Mouse (Mus musculus): ENCODE measurements around the gene Alkbh6. TPM values are rescaled to one million over a fixed set of nuclear protein-coding genes. Genes with fewer than 3 reads are reported as not detected.
A peak's percentile ranks its signal among the peaks of the same experiment; 100 is the strongest.

Alkbh6 gene
- polyA plus RNA-seq, 1 experiment: 36.5 TPM

DNA sequence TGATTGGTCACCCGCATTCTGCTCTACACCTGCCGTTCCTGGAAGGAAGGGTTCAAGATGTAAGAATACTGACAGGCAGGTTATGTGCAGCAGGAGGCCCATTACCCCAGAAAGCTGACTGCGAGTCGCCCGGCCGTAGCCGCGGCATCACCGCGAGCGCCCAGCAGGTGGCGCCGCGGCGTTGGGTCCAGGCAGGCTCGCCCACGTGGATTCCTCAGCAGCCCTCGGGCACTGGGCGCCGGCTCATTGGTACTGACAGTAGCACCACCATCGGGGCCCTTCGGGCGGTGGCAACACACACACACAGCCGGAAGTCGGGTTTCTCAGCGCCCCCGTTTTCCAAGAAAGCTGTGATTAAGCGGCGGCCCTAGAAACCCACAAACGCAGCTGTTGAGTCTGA, 39.3 kb downstream of the Alkbh6 start:
- Histone ChIP-seq H3K4me3 (ENCODE audit: control insufficient read depth, low read depth, low read length) (peak overlapping the region; percentile 66), H3K27ac (ENCODE audit: control insufficient read depth, insufficient read depth, low read depth, low read length) (no peak overlapping the region), H3K36me3 (ENCODE audit: control insufficient read depth, insufficient read depth, low read length) (no peaks in the 10 kb centered on the region), H3K27me3 (ENCODE audit: control insufficient read depth, insufficient read depth, low read length) (no peaks in the 10 kb centered on the region), H3K4me1 (ENCODE audit: control insufficient read depth, insufficient read depth, low read length) (peaks cover 3% of the 10 kb centered on the region)
- TF ChIP-seq CTCF (IDR thresholded peaks at IDR 0.05; ENCODE audit: control insufficient read depth, insufficient read depth, insufficient replicate concordance, low read depth, low read length) (peak; percentile 88), POLR2A (IDR thresholded peaks at IDR 0.05; ENCODE audit: control insufficient read depth, low read depth, low read length) (no peak)

DNA sequence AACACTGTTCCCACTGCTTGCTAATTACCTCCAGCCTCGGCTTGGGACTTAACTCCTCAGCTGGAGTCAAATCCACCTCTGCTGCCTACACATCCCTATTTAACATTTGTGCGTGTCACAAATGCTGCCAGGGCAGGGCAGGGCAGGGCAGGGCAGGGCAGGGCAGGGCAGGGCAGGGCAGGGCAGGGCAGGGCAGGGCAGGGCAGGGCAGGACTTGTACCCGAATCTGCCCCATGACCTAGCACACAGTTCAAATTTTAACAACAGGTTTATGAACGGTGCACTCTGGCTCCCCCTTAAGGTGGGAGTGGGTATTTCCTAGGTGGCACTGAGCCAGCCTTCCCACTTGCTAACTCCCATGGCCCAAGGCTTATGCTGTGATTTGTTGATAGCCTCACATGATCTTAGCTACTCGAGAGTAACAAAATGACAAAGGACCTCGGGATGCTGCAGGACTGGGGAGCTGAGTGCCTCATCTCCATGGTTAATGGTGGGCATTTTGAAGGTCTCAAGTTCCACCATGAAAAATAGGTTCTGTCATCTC, 44.8 kb downstream of the Alkbh6 start:
- peak overlapping the region; percentile 80 for H3K4me3 ChIP-seq (ENCODE audit: control insufficient read depth, low read depth, low read length)
- H3K4me1 ChIP-seq (ENCODE audit: control insufficient read depth, insufficient read depth, low read length): peaks cover 3% of the 10 kb centered on the region
- no peak overlapping the region for H3K27ac ChIP-seq (ENCODE audit: control insufficient read depth, insufficient read depth, low read depth, low read length)
- no peaks in the 10 kb centered on the region for H3K27me3 ChIP-seq (ENCODE audit: control insufficient read depth, insufficient read depth, low read length)
- H3K36me3 ChIP-seq (ENCODE audit: control insufficient read depth, insufficient read depth, low read length): no peaks in the 10 kb centered on the region
- no peak for TF ChIP-seq POLR2A (IDR thresholded peaks at IDR 0.05; ENCODE audit: control insufficient read depth, low read depth, low read length)
- TF ChIP-seq CTCF (IDR thresholded peaks at IDR 0.05; ENCODE audit: control insufficient read depth, insufficient read depth, insufficient replicate concordance, low read depth, low read length): peak; percentile 80; the same call in 1 of the 2 replicates

DNA sequence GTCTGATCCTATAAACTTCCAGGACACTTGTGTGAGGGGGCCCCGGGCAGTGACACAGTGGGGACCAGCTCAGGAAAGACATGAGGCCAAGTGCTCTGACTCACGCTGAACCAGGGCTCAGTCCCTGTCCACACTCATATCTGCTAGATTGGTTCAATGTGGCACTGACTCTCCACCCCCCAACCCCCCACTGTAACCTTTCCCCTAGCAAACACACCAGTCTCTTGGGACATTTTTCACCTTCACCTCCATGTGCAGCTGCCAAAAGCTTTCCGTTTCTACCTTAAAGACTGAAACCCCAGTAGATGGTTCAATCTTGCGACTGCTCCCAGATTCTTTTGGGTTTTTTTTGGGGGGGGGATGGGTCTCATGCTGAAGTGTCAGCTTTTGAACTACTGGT, 45.5 kb downstream of the Alkbh6 start:
- Histone ChIP-seq H3K4me3 (ENCODE audit: control insufficient read depth, low read depth, low read length) (no peak overlapping the region; the same call in 1 of the 2 replicates), H3K4me1 (ENCODE audit: control insufficient read depth, insufficient read depth, low read length) (peaks cover 3% of the 10 kb centered on the region), H3K36me3 (ENCODE audit: control insufficient read depth, insufficient read depth, low read length) (no peaks in the 10 kb centered on the region), H3K27ac (ENCODE audit: control insufficient read depth, insufficient read depth, low read depth, low read length) (no peak overlapping the region), H3K27me3 (ENCODE audit: control insufficient read depth, insufficient read depth, low read length) (no peaks in the 10 kb centered on the region)
- TF ChIP-seq CTCF (IDR thresholded peaks at IDR 0.05; ENCODE audit: control insufficient read depth, insufficient read depth, insufficient replicate concordance, low read depth, low read length): no peak
- no peak for TF ChIP-seq POLR2A (IDR thresholded peaks at IDR 0.05; ENCODE audit: control insufficient read depth, low read depth, low read length)

- H3K27me3 ChIP-seq (ENCODE audit: control insufficient read depth, insufficient read depth, low read length): peaks cover 2% of the 10 kb centered on the region
- no peak overlapping the region for H3K4me3 ChIP-seq (ENCODE audit: control insufficient read depth, low read depth, low read length)
- no peak for TF ChIP-seq POLR2A (IDR thresholded peaks at IDR 0.05; ENCODE audit: control insufficient read depth, low read depth, low read length)
- H3K4me1 ChIP-seq (ENCODE audit: control insufficient read depth, insufficient read depth, low read length): peaks cover 18% of the 10 kb centered on the region
- H3K36me3 ChIP-seq (ENCODE audit: control insufficient read depth, insufficient read depth, low read length): no peaks in the 10 kb centered on the region
- no peak overlapping the region for H3K27ac ChIP-seq (ENCODE audit: control insufficient read depth, insufficient read depth, low read depth, low read length)
Measured at GRCm38 (mm10) chr7:30358378-30359186, 50.1 kb downstream of the Alkbh6 start.

- H3K27ac ChIP-seq (ENCODE audit: control insufficient read depth, insufficient read depth, low read depth, low read length): no peak overlapping the region
- TF ChIP-seq CTCF (IDR thresholded peaks at IDR 0.05; ENCODE audit: control insufficient read depth, insufficient read depth, insufficient replicate concordance, low read depth, low read length) (no peak), POLR2A (IDR thresholded peaks at IDR 0.05; ENCODE audit: control insufficient read depth, low read depth, low read length) (no peak)
- peaks cover 2% of the 10 kb centered on the region for H3K27me3 ChIP-seq (ENCODE audit: control insufficient read depth, insufficient read depth, low read length)
- H3K4me1 ChIP-seq (ENCODE audit: control insufficient read depth, insufficient read depth, low read length): peaks cover 18% of the 10 kb centered on the region
- no peak overlapping the region for H3K4me3 ChIP-seq (ENCODE audit: control insufficient read depth, low read depth, low read length)
- no peaks in the 10 kb centered on the region for H3K36me3 ChIP-seq (ENCODE audit: control insufficient read depth, insufficient read depth, low read length)
Measured at GRCm38 (mm10) chr7:30359276-30359865, 50.9 kb downstream of the Alkbh6 start.

DNA sequence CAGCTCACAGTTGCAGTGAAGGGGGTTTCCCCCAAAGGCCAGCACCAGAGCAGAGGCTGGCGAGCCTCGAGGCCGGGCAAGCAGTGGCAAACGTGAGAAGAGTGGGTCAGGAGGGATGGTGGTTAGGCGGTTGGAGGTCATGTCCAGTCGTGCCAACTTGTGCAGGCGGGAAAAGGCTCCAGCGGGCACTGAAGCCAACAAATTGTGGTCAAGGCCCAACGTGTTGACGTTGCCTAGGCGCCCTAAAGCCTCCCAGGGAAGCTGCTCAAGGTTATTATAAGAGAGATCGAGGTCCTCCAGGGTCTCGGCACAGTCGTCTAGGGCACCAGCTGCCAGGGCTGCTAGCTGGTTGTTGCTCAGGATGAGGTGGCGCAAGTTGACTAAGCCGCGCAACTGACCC, 51.5 kb downstream of the Alkbh6 start:
- no peaks in the 10 kb centered on the region for H3K36me3 ChIP-seq (ENCODE audit: control insufficient read depth, insufficient read depth, low read length)
- H3K4me3 ChIP-seq (ENCODE audit: control insufficient read depth, low read depth, low read length): no peak overlapping the region
- H3K27ac ChIP-seq (ENCODE audit: control insufficient read depth, insufficient read depth, low read depth, low read length): no peak overlapping the region
- H3K27me3 ChIP-seq (ENCODE audit: control insufficient read depth, insufficient read depth, low read length): peaks cover 2% of the 10 kb centered on the region
- peaks cover 18% of the 10 kb centered on the region for H3K4me1 ChIP-seq (ENCODE audit: control insufficient read depth, insufficient read depth, low read length)
- no peak for TF ChIP-seq POLR2A (IDR thresholded peaks at IDR 0.05; ENCODE audit: control insufficient read depth, low read depth, low read length)
- no peak for TF ChIP-seq CTCF (IDR thresholded peaks at IDR 0.05; ENCODE audit: control insufficient read depth, insufficient read depth, insufficient replicate concordance, low read depth, low read length)

GRCm38 (mm10) chr7:30362652-30363343, 54.3 kb downstream of the Alkbh6 start, which contains the start of gene Lrfn3:
Lrfn3 (minus strand) TSS chr7:30362772.
- TF ChIP-seq CTCF (IDR thresholded peaks at IDR 0.05; ENCODE audit: control insufficient read depth, insufficient read depth, insufficient replicate concordance, low read depth, low read length) (no peak), POLR2A (IDR thresholded peaks at IDR 0.05; ENCODE audit: control insufficient read depth, low read depth, low read length) (no peak)
- H3K4me3 ChIP-seq (ENCODE audit: control insufficient read depth, low read depth, low read length): peak within 1 kb of the TSS; percentile 37
- peaks cover 2% of the 10 kb centered on the region for H3K27me3 ChIP-seq (ENCODE audit: control insufficient read depth, insufficient read depth, low read length)
- H3K4me1 ChIP-seq (ENCODE audit: control insufficient read depth, insufficient read depth, low read length): peaks cover 15% of the 10 kb centered on the region
- no peak within 1 kb of the TSS for H3K27ac ChIP-seq (ENCODE audit: control insufficient read depth, insufficient read depth, low read depth, low read length)
- H3K36me3 ChIP-seq (ENCODE audit: control insufficient read depth, insufficient read depth, low read length): no peaks in the 10 kb centered on the region
